Mouse (Mus musculus): Measurements from ENCODE around the gene Nck1.

The Nck1 gene

GRCm38 (mm10) chr9:100545715-100546593 lies at the start of gene Nck1:
Nck1 (minus strand) TSS chr9:100546134.
- DNase-seq (ENCODE audit: low spot score in 2 of 2), result peak; percentile 99

- no peak for DNase-seq (ENCODE audit: low spot score in 2 of 2)
Measured at GRCm38 (mm10) chr9:100590462-100590861, 44.5 kb upstream of the Nck1 start.

- no peak for DNase-seq (ENCODE audit: low spot score in 2 of 2)
Measured at GRCm38 (mm10) chr9:100584031-100584430, 38.1 kb upstream of the Nck1 start.

- DNase-seq (ENCODE audit: low spot score in 2 of 2), result no peak
Measured at GRCm38 (mm10) chr9:100582883-100583575, 37.1 kb upstream of the Nck1 start.

GRCm38 (mm10) chr9:100581543-100582492 lies 35.9 kb upstream of the Nck1 start:
- no peak for DNase-seq (ENCODE audit: low spot score in 2 of 2)

GRCm38 (mm10) chr9:100580196-100580740 lies 34.3 kb upstream of the Nck1 start:
- no peak for DNase-seq (ENCODE audit: low spot score in 2 of 2)

- DNase-seq (ENCODE audit: low spot score in 2 of 2), result no peak
Measured at GRCm38 (mm10) chr9:100573942-100574341, 28.0 kb upstream of the Nck1 start.

GRCm38 (mm10) chr9:100573300-100573699 lies 27.4 kb upstream of the Nck1 start:
- no peak for DNase-seq (ENCODE audit: low spot score in 2 of 2)

GRCm38 (mm10) chr9:100571511-100571910 lies 25.6 kb upstream of the Nck1 start:
- no peak for DNase-seq (ENCODE audit: low spot score in 2 of 2)

GRCm38 (mm10) chr9:100570626-100571233 lies 24.8 kb upstream of the Nck1 start, which contains the start of gene Slc35g2:
Slc35g2 (minus strand) TSS chr9:100571090.
- DNase-seq (ENCODE audit: low spot score in 2 of 2), result no peak

GRCm38 (mm10) chr9:100569798-100570625 lies 24.1 kb upstream of the Nck1 start:
- peak in 1 of 2 experiments; percentile 12 for DNase-seq (ENCODE audit: low spot score in 2 of 2)

- DNase-seq (ENCODE audit: low spot score in 2 of 2), result no peak
Measured at GRCm38 (mm10) chr9:100560251-100560890, 14.4 kb upstream of the Nck1 start.

GRCm38 (mm10) chr9:100558991-100559390 lies 13.1 kb upstream of the Nck1 start:
- DNase-seq (ENCODE audit: low spot score in 2 of 2), result no peak

GRCm38 (mm10) chr9:100558023-100558573 lies 12.2 kb upstream of the Nck1 start:
- DNase-seq (ENCODE audit: low spot score in 2 of 2), result no peak

- no peak for DNase-seq (ENCODE audit: low spot score in 2 of 2)
Measured at GRCm38 (mm10) chr9:100555686-100556085, 9.8 kb upstream of the Nck1 start.

- DNase-seq (ENCODE audit: low spot score in 2 of 2), result peak; percentile 23 to 46
Measured at GRCm38 (mm10) chr9:100548313-100548712, 2.4 kb upstream of the Nck1 start.

GRCm38 (mm10) chr9:100546594-100546910 lies 618 bp upstream of the Nck1 start:
- no peak for DNase-seq (ENCODE audit: low spot score in 2 of 2)

GRCm38 (mm10) chr9:100544948-100545714 lies 803 bp downstream of the Nck1 start:
- DNase-seq (ENCODE audit: low spot score in 2 of 2), result peak; percentile 71 to 78
